Mouse (Mus musculus): ENCODE results near the gene Gm10803.

The Gm10803 gene

DNA sequence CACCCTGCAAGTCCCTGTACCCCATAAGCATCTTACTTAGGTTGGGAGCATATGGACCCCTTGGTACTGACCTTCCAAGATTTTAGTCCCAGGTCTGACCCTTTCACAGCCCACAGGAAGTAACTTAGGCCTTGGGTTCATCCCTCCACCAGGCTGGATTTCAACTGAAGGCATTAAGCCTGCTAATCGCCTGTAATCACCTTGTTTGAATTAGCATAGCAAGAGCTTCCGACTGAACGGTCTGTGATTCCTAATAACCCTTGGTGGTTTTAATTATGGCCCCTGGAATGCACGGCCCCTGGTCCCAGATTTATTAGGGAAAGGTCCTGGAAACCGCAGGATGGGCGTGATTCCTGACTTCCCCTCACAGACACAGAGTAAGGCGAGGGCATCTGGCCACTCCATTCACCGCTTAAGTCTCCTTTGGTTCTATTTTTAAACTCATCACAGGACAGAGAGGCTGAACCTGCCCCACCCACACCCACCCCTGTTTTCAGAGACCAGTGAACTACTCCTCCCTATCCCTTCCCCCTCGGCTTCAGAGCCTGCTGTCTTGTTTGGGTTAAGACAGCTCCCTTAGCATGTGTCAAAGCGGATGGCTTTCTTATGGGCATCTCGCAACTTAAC is 31.9 kb downstream of the Gm10803 start:
- no peak for DNase-seq

DNA sequence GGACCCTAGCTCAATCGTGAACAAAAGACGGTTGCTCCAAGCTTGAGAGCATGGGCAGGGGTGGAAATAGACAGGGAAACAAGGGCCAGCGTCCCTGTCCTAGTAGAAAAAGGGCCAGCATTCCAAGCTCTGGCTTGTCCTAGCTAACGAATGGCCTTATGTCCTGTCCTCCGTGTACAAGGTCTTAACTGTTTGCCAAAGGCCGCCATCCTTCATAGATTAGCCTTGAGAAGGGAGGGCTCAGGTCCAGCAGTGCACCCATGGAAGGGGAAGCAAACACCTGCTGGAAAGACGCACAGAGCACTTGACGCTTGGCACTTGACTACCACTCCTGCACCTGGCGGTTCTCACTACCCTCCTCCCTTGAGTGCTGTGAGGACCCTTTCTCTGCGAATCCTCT is 32.8 kb downstream of the Gm10803 start:
- no peak for DNase-seq

GRCm38 (mm10) chr2:93597145-93597544 is 36.8 kb downstream of the Gm10803 start:
- no peak for DNase-seq

- DNase-seq: peak; percentile 16 to 30
These were observed 39.4 kb downstream of the Gm10803 start for GRCm38 (mm10) chr2:93599731-93600130.

DNA sequence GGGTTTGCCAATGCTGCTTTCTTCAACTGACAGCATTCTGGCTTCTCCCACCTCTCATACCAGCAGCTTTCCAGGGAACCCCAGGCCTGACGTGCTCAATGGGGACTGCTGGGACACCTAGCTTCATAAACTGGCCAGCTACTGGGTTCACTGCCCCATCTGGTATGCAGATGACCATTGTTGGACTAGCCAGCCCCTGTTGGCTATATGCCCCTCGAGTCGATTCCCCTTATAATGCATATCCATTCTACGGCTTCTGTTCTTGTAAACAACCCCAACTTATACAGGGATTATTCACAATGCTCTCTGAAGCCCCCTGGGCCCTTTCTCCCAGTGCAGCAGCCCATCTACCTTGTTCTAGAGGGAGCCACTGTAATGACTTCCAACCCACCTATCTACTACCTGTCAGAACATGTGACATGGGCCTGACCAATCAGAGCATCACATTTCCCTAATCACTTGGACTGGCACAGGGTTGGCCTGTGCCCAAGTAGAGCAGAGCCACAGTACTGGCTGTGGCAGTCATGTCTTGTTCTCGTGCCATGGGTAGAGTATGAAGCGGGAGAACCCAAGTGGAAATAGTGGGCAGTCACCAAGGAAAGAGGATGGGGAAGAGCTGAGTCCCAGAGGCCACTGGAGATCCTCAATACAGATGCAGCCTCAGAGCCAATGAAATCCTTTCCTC is 44.4 kb downstream of the Gm10803 start:
- DNase-seq: no peak

- no peak for DNase-seq
These were observed 48.4 kb downstream of the Gm10803 start for GRCm38 (mm10) chr2:93608800-93609199.

- no peak for DNase-seq
These were observed 52.7 kb downstream of the Gm10803 start for GRCm38 (mm10) chr2:93613020-93613419.
